Mouse (Mus musculus) testis, adult 2 months (tissue): ENCODE measurements around the gene Mc3r. TPM values are rescaled to one million over a fixed set of nuclear protein-coding genes. Genes with fewer than 3 reads are reported as not detected.

ENCODE experiments used
- H3K27ac ChIP-seq: fragments of 200-500 bp; 2 replicates; pipeline ENCODE4 v1.5.1; 2012; ENCODE audit warnings: low read depth, low read length; ENCODE audit not compliant: control insufficient read depth, insufficient read depth
- H3K27me3 ChIP-seq: fragments of 200-500 bp; 2 replicates; pipeline ENCODE4 v1.6.1; 2012; ENCODE audit warnings: mild to moderate bottlenecking, low read length, moderate library complexity; ENCODE audit not compliant: control insufficient read depth, insufficient read depth
- H3K36me3 ChIP-seq: fragments of 200-500 bp; 2 replicates; pipeline ENCODE4 v1.6.1; 2012; ENCODE audit warnings: mild to moderate bottlenecking, low read length; ENCODE audit not compliant: control insufficient read depth, insufficient read depth
- H3K4me1 ChIP-seq: fragments of 200-500 bp; 2 replicates; pipeline ENCODE4 v1.6.1; 2012; ENCODE audit warnings: low read length; ENCODE audit not compliant: control insufficient read depth, insufficient read depth
- H3K4me3 ChIP-seq: fragments of 200-500 bp; 2 replicates; pipeline ENCODE4 v1.5.1; 2012; ENCODE audit warnings: low read depth, mild to moderate bottlenecking, low read length, moderate library complexity, mixed read lengths; ENCODE audit not compliant: control insufficient read depth
- CTCF ChIP-seq: fragments of 200-500 bp; IDR thresholded peaks from 2 replicates; pipeline ENCODE4 v1.5.1; 2012; ENCODE audit warnings: low read depth, mild to moderate bottlenecking, inconsistent platforms, low read length, moderate library complexity; ENCODE audit not compliant: control insufficient read depth, insufficient read depth, insufficient replicate concordance
- POLR2A ChIP-seq: fragments of 200-500 bp; IDR thresholded peaks from 2 replicates; pipeline ENCODE4 v1.6.1; 2012; ENCODE audit warnings: low read depth, mild to moderate bottlenecking, inconsistent platforms, low read length, moderate library complexity; ENCODE audit not compliant: control insufficient read depth
- polyA plus RNA-seq: library from polyadenylated mRNA; depleted of rRNA; stranded (reverse); fragments of >200 nt; gene quantifications from 2 replicates; pipeline ENCODE4 v1.2.3, GENCODE M21; 2012

Mc3r gene
- polyA plus RNA-seq, 1 experiment = not detected

GRCm38 (mm10) chr2:172290474-172290873 is 42.2 kb downstream of the Mc3r start:
- H3K27ac ChIP-seq = no peak overlapping the region
- no peaks in the 10 kb centered on the region for H3K36me3 ChIP-seq
- no peaks in the 10 kb centered on the region for H3K4me1 ChIP-seq
- no peaks in the 10 kb centered on the region for H3K27me3 ChIP-seq
- TF ChIP-seq POLR2A (no peak), CTCF (no peak)
- H3K4me3 ChIP-seq = no peak overlapping the region

- TF ChIP-seq POLR2A (no peak), CTCF (no peak)
- H3K36me3 ChIP-seq = no peaks in the 10 kb centered on the region
- H3K27me3 ChIP-seq = no peaks in the 10 kb centered on the region
- H3K27ac ChIP-seq = no peak overlapping the region
- no peaks in the 10 kb centered on the region for H3K4me1 ChIP-seq
- H3K4me3 ChIP-seq = no peak overlapping the region
Measured at GRCm38 (mm10) chr2:172291025-172291424, 42.7 kb downstream of the Mc3r start.

GRCm38 (mm10) chr2:172291755-172292524 is 43.6 kb downstream of the Mc3r start:
- H3K27ac ChIP-seq = no peak overlapping the region
- no peaks in the 10 kb centered on the region for H3K36me3 ChIP-seq
- no peaks in the 10 kb centered on the region for H3K4me1 ChIP-seq
- no peaks in the 10 kb centered on the region for H3K27me3 ChIP-seq
- TF ChIP-seq POLR2A (no peak), CTCF (no peak)
- no peak overlapping the region for H3K4me3 ChIP-seq

- H3K36me3 ChIP-seq = no peaks in the 10 kb centered on the region
- no peak for TF ChIP-seq POLR2A
- TF ChIP-seq CTCF = no peak
- no peaks in the 10 kb centered on the region for H3K27me3 ChIP-seq
- no peaks in the 10 kb centered on the region for H3K4me1 ChIP-seq
- H3K4me3 ChIP-seq = no peak overlapping the region
- no peak overlapping the region for H3K27ac ChIP-seq
Measured at GRCm38 (mm10) chr2:172292525-172293405, 44.5 kb downstream of the Mc3r start.

- Histone ChIP-seq H3K4me1 (no peaks in the 10 kb centered on the region), H3K4me3 (no peak overlapping the region), H3K36me3 (no peaks in the 10 kb centered on the region), H3K27ac (no peak overlapping the region), H3K27me3 (no peaks in the 10 kb centered on the region)
- no peak for TF ChIP-seq POLR2A
- TF ChIP-seq CTCF = no peak
Measured at GRCm38 (mm10) chr2:172298083-172298482, 49.8 kb downstream of the Mc3r start.

GRCm38 (mm10) chr2:172298542-172298941 is 50.2 kb downstream of the Mc3r start:
- Histone ChIP-seq H3K27ac (no peak overlapping the region), H3K4me3 (no peak overlapping the region), H3K4me1 (no peaks in the 10 kb centered on the region), H3K36me3 (no peaks in the 10 kb centered on the region), H3K27me3 (no peaks in the 10 kb centered on the region)
- TF ChIP-seq POLR2A (no peak), CTCF (no peak)
